Mouse (Mus musculus) stomach, embryonic 16.5 days (tissue): ENCODE results near the gene Pmm2. TPM values are rescaled to one million over a fixed set of nuclear protein-coding genes. Genes with fewer than 3 reads are reported as not detected.
A peak's percentile ranks its signal among the peaks of the same experiment; 100 is the strongest.

Experiments used
- ATAC-seq: fragments of 200-750 bp; cut with Nextera tagmentation; 2 replicates; pipeline ENCODE4 v1.8.0; 2017; ENCODE audit warnings: moderate number of reproducible peaks, moderate TSS enrichment; ENCODE audit not compliant: insufficient read depth, low FRiP score
- H3K27ac ChIP-seq: fragments of 300-500 bp; sonication (generic); 2 replicates; pipeline ENCODE4 v1.5.1; 2014; ENCODE audit warnings: low read length
- H3K27me3 ChIP-seq: fragments of 300-500 bp; sonication (generic); 2 replicates; pipeline ENCODE4 v1.6.1; 2014; ENCODE audit warnings: low read length, control low read depth, mixed read lengths; ENCODE audit not compliant: control insufficient read depth, insufficient read depth
- H3K36me3 ChIP-seq: fragments of 300-500 bp; sonication (generic); 2 replicates; pipeline ENCODE4 v1.6.1; 2014; ENCODE audit warnings: low read length; ENCODE audit not compliant: control insufficient read depth, insufficient read depth
- H3K4me1 ChIP-seq: fragments of 300-500 bp; sonication (generic); 2 replicates; pipeline ENCODE4 v1.6.1; 2014; ENCODE audit warnings: low read length, control low read depth, mixed read lengths; ENCODE audit not compliant: control insufficient read depth, insufficient read depth
- H3K4me2 ChIP-seq: fragments of 300-500 bp; sonication (generic); 2 replicates; pipeline ENCODE4 v1.6.1; 2014; ENCODE audit warnings: low read depth, low read length, mixed read lengths
- H3K4me3 ChIP-seq: fragments of 300-500 bp; sonication (generic); replicated peaks from 2 replicates; pipeline ENCODE4 v1.5.1; 2014; ENCODE audit warnings: mild to moderate bottlenecking, low read length
- H3K9ac ChIP-seq: fragments of 300-500 bp; sonication (generic); 2 replicates; pipeline ENCODE4 v1.6.1; 2014; ENCODE audit warnings: low read length
- H3K9me3 ChIP-seq: fragments of 300-500 bp; sonication (generic); replicated peaks from 2 replicates; pipeline ENCODE4 v1.6.1; 2016; ENCODE audit warnings: low read length, control low read depth; ENCODE audit not compliant: control insufficient read depth
- WGBS: fragments of 180-500 bp; shearing (Covaris S2); extraction: QIAGEN DNeasy Blood & Tissue Kit; methylation state at CpG from one replicate; pipeline ENCODE4 v1.1.7; 2014; 5-methylcytosine and 5-hydroxymethylcytosine counted together
- polyA plus RNA-seq: library from polyadenylated mRNA; unstranded; fragments of >200 nt; fragmentation: Nextera tagmentation; extraction: Ambion mirVana; gene quantifications from 2 replicates; pipeline ENCODE4 v1.2.1, GENCODE M21; 2015

Pmm2 gene
- polyA plus RNA-seq, 1 experiment from 2014 or later = 63.4 TPM

DNA sequence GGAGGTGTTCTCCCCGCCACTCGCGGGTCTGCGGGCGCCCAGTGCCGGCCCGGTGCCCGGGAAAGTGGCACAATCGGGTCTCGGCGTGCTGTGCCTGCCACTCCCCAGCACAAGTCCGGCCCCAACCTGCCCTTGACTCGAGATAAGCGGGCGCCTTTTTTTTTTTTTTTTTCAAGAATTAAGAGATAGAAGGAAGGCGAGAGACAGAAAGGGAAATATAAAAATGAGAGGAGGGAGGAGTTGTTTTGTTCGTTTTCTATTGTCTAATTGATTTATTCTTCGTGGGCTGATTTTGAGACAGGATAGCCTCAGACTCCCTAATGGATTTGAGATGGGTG is 34.8 kb downstream of the Pmm2 start:
- under 1% methylated on average over 18 of the region's 18 CpGs for WGBS
- Histone ChIP-seq H3K27ac (0 out of 2 replicates have a peak overlapping the region, but pooled peaks have one; percentile 90), H3K9ac (peak overlapping the region; percentile 59; the same call in 1 of the 2 replicates), H3K4me3 (peak overlapping the region; percentile 77), H3K9me3 (no peaks in the 10 kb centered on the region), H3K36me3 (no peaks in the 10 kb centered on the region), H3K27me3 (no peaks in the 10 kb centered on the region), H3K4me2 (peak overlapping the region; percentile 73), H3K4me1 (peaks cover 33% of the 10 kb centered on the region)
- no peak for ATAC-seq

DNA sequence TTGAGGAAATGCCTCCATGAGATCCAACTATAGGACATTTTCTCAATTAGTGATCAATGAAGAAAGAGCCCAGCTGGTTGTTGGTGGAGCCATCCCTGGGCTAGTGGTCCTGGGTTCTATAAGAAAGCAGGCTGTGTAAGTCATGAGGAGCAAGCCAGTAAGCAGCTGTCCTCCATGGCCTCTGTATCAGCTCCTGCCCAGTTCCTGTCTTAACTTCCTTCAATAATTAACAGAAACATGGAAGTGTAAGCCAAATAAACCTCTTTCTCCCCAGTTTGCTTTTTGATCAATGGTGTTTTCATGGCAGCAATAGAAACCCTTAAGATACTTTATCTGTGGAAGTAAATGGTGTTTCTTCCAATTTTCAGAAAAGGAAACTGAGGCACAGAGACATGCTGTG is 35.3 kb downstream of the Pmm2 start:
- Histone ChIP-seq H3K27me3 (no peaks in the 10 kb centered on the region), H3K27ac (no peak overlapping the region), H3K4me2 (peak overlapping the region; percentile 73; the same call in 1 of the 2 replicates), H3K36me3 (no peaks in the 10 kb centered on the region), H3K9me3 (no peaks in the 10 kb centered on the region), H3K4me1 (peaks cover 28% of the 10 kb centered on the region), H3K9ac (no peak overlapping the region), H3K4me3 (no peak overlapping the region)
- no peak for ATAC-seq

DNA sequence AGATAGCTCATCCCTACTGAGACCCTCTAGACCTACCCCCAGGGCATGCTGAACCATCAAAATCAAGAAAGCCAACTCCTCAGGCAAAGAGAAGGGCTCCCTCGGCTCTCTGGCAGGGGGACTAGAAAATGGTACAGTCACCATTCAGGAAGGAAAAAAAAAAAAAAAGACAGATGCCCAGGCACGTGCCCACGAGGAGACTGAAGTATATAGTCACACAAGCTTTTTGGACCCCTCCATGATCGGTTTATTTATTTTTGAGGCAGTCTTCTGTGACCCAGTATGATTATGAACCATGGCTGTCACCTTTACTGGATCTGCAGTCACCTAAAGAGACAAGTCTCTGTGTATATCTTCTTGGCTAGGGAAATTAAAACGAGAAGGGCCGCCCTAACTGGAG is 35.9 kb downstream of the Pmm2 start:
- H3K9ac ChIP-seq = no peak overlapping the region
- peaks cover 25% of the 10 kb centered on the region for H3K4me1 ChIP-seq
- H3K4me2 ChIP-seq = no peak overlapping the region
- no peak for ATAC-seq
- no peaks in the 10 kb centered on the region for H3K9me3 ChIP-seq
- H3K36me3 ChIP-seq = no peaks in the 10 kb centered on the region
- WGBS = 59% methylated on average over 6 of the region's 6 CpGs
- H3K27ac ChIP-seq = no peak overlapping the region
- H3K4me3 ChIP-seq = no peak overlapping the region
- H3K27me3 ChIP-seq = no peaks in the 10 kb centered on the region

DNA sequence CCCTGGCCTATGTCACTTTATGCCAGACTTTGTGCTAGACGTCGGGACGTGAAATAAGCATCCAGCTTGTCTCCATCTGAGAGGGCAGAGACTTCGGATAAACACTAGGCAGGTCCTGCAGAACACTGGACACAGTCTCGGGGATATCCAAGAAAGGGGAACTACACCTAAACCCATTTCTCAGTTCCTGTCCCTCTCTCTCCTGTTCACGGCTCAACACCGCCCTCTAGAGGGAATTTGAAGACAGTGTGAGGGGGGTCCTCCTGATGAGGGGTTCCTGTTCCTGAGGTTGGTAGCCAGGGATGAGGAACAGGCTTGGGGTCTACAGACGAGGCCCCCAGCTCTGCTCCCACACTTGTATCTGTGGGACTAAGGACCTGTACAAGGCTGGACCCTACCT is 36.7 kb downstream of the Pmm2 start:
- Histone ChIP-seq H3K4me1 (peaks cover 23% of the 10 kb centered on the region), H3K9me3 (no peaks in the 10 kb centered on the region), H3K27ac (no peak overlapping the region), H3K4me2 (no peak overlapping the region), H3K36me3 (no peaks in the 10 kb centered on the region), H3K27me3 (no peaks in the 10 kb centered on the region), H3K9ac (no peak overlapping the region), H3K4me3 (no peak overlapping the region)
- ATAC-seq = no peak
- WGBS = 4% methylated on average over 8 of the region's 8 CpGs

DNA sequence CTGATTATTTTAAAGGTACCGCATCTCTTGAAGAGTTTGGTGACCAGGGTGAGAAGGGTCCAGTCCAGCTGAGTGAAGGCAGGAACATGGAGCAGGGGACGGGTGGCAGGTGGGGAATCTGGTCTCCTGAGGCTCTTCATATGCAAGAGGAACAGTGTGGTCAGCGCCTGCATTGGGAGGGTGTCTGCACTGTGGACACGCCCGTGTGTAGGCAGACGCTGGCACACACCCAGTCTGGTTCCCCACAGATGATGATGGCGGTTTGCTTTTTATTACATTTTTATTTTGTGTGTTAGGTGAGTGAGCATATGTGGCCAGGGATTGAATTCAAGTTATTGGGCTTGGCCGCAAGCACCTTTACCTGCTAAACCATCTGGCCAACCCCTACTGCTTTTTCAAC is 38.1 kb downstream of the Pmm2 start:
- 73% methylated on average over 8 of the region's 8 CpGs for WGBS
- Histone ChIP-seq H3K4me1 (peaks cover 9% of the 10 kb centered on the region), H3K27ac (no peak overlapping the region), H3K4me3 (no peak overlapping the region), H3K4me2 (no peak overlapping the region), H3K36me3 (no peaks in the 10 kb centered on the region), H3K27me3 (no peaks in the 10 kb centered on the region), H3K9me3 (no peaks in the 10 kb centered on the region), H3K9ac (no peak overlapping the region)
- no peak for ATAC-seq

DNA sequence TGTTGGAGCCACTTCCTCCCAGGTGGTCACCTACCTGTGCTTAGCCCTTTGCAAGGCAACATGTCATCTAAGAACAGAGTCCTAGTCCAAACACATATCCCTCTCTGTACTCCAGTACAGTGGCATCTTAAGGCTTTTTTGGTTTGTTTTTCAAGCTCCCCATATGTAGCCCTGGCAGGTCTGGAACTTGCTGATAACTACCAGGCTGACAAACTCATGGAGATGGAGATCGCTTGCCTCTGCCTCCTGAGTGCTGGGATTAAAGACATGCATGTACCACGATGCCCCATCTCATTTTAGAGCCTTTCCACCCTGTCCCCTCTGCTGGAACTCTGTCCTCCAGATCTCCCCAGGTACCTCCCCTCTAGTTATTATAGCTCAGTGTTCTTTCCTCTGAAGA is 38.8 kb downstream of the Pmm2 start:
- Histone ChIP-seq H3K9me3 (no peaks in the 10 kb centered on the region), H3K27me3 (no peaks in the 10 kb centered on the region), H3K4me3 (no peak overlapping the region), H3K4me1 (peaks cover 4% of the 10 kb centered on the region), H3K4me2 (no peak overlapping the region), H3K36me3 (no peaks in the 10 kb centered on the region), H3K9ac (no peak overlapping the region), H3K27ac (no peak overlapping the region)
- ATAC-seq = no peak
- 80% methylated on average over 2 of the region's 2 CpGs for WGBS

DNA sequence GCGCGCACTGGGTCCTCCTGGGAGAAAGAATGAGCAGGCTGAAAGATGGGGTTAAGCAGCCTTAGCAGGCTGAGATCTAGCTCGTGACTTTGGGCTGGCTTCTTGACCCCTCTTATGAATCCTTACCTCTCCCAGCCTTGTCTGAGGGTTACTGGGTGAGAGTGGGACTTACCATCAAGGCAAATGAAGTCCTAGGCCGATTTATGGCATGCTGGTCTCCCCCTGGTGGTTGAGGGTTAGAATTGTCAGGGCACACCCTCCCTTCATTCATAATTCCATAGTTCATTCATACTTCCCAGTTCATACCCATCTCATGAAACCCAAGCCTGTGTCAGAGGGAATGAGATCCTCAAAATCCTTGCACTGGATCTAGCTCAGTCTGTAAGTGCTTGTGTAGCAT is 39.3 kb downstream of the Pmm2 start:
- Histone ChIP-seq H3K9ac (no peak overlapping the region), H3K4me2 (no peak overlapping the region), H3K36me3 (no peaks in the 10 kb centered on the region), H3K27ac (no peak overlapping the region), H3K27me3 (no peaks in the 10 kb centered on the region), H3K4me3 (no peak overlapping the region), H3K4me1 (peaks cover 4% of the 10 kb centered on the region), H3K9me3 (no peaks in the 10 kb centered on the region)
- WGBS = 46% methylated on average over 4 of the region's 4 CpGs
- no peak for ATAC-seq

DNA sequence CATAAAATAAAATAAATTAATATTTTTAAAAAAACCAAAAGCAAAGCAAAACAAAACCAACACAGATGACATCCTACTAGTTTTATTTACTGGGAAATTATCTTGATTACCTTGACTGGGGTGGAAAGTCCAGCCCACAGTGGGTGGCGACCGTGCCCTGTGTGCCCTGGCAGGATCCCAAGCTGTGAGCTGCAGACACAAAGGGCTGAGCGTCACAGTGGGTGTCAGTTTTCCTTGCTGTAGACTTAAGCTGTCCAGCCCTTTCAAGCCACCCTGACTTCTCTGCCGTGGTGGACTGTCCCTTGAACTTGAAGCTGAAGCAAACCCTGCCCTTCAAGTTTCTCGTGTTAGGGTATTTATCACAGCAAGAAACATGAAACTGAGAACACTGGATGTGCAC is 40.6 kb downstream of the Pmm2 start:
- no peak overlapping the region for H3K4me2 ChIP-seq
- H3K27me3 ChIP-seq = no peaks in the 10 kb centered on the region
- no peaks in the 10 kb centered on the region for H3K36me3 ChIP-seq
- no peak for ATAC-seq
- no peak overlapping the region for H3K4me3 ChIP-seq
- no peak overlapping the region for H3K9ac ChIP-seq
- WGBS = 52% methylated on average over 5 of the region's 5 CpGs
- H3K4me1 ChIP-seq = peaks cover 4% of the 10 kb centered on the region
- H3K9me3 ChIP-seq = no peaks in the 10 kb centered on the region
- H3K27ac ChIP-seq = no peak overlapping the region

DNA sequence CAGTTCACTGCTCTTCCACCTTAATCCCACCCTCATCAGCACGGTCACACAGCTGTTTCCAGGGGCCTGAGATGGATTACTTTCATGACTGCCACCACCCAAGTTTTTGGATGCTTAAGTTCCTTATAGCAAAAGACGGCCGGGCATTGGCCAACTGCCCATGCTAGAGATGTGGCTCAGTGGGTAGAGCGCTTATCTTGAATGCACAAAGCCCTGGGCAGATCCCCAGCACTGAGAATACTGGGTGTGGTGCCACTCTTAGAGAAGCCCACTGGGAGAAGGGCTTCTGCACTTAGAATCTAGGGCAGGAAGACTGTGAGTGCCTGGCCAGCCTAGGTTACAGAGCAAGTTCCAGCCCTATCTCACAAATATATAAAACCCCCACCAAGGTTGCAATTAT is 41.2 kb downstream of the Pmm2 start:
- no peaks in the 10 kb centered on the region for H3K27me3 ChIP-seq
- H3K36me3 ChIP-seq = no peaks in the 10 kb centered on the region
- ATAC-seq = no peak
- no peaks in the 10 kb centered on the region for H3K9me3 ChIP-seq
- no peak overlapping the region for H3K4me2 ChIP-seq
- H3K27ac ChIP-seq = no peak overlapping the region
- no peak overlapping the region for H3K4me3 ChIP-seq
- 71% methylated on average over 4 of the region's 4 CpGs for WGBS
- H3K9ac ChIP-seq = 0 out of 2 replicates have a peak overlapping the region, but pooled peaks have one; percentile 2
- peaks cover 4% of the 10 kb centered on the region for H3K4me1 ChIP-seq

DNA sequence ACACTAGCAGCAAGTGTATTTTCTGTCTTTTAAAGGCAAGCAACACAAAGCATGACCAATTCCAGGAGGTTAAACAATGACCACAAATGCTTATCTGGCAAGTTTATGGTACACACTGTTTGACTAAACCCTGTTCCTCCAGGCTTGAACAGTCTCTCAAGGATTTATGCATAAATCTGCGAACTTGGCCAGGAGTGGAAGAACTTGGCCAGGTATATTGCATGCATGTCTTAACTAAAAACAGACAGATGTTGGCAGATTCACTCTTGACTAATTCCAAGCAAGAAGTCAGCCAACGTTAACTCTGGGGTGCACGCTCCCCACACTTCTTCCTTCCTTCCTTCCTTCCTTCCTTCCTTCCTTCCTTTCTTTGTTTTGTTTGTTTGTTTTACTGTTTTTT is 42.3 kb downstream of the Pmm2 start:
- H3K4me3 ChIP-seq = no peak overlapping the region
- no peak overlapping the region for H3K9ac ChIP-seq
- no peak overlapping the region for H3K27ac ChIP-seq
- H3K36me3 ChIP-seq = no peaks in the 10 kb centered on the region
- 73% methylated on average over 3 of the region's 3 CpGs for WGBS
- H3K9me3 ChIP-seq = no peaks in the 10 kb centered on the region
- H3K27me3 ChIP-seq = no peaks in the 10 kb centered on the region
- H3K4me2 ChIP-seq = no peak overlapping the region
- ATAC-seq = no peak
- H3K4me1 ChIP-seq = peaks cover 4% of the 10 kb centered on the region
